Mouse (Mus musculus): ENCODE results near the gene Apol7e. TPM values are rescaled to one million over a fixed set of nuclear protein-coding genes. Genes with fewer than 3 reads are reported as not detected.
"Not testable (repeated sequence)": the region's sequence is repeated elsewhere in the genome, so short reads cannot be mapped to it uniquely, and the experiment has no call there.

The Apol7e gene
- 3.0 and 6.7 TPM in 2 replicates for polyA plus RNA-seq (2012; rRNA removed)

DNA sequence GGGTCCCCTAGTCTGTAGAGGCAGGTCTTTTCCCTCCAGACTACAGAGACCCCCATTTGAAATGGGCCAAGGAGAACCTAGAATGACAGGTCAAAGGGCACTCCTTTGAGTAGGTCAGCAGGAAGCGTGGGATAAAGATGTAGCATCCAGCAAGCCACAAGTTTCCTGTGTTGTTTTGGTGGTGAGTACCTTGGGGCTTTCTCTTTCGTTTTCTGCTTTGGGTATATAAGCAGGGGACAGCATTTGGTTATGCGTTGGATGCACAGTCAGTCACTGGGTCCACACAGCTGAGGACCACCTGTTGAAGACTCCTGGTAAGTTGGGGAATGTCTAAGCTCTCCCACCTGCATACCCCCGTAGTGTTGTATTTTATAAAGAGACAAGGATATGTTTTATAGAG lies at the start of gene Apol7e:
Apol7e (plus strand) TSS at position 202 of the 400 bp plus-strand sequence.
- WGBS = 82% methylated on average over 4 of the region's 4 CpGs

DNA sequence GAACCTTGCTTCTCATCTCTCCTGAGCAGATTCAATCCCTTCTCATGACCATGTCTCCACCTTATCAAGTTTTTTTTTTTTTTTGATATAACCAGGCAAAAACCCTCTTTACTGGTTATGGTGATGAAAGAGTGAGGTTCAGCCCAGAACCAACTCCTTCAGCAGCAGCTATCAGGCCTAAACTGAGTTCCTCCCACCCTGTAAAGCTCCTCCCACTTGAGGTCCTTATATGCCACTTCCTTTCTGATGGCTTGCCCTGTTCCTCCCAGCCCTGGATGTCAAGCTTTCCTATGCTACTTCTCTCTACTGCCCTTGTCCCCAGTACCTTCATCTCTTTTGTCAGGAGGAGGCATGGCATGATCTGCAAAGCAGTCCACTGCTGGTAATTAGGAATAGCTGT lies 47.5 kb upstream of the Apol7e start:
- DNase-seq (ENCODE audit: low read depth, low spot score) = not testable (repeated sequence)

More for the DNA sequence above, at the start of gene Apol7e:
- DNase-seq (ENCODE audit: low read depth, low spot score) = not testable (repeated sequence)

DNA sequence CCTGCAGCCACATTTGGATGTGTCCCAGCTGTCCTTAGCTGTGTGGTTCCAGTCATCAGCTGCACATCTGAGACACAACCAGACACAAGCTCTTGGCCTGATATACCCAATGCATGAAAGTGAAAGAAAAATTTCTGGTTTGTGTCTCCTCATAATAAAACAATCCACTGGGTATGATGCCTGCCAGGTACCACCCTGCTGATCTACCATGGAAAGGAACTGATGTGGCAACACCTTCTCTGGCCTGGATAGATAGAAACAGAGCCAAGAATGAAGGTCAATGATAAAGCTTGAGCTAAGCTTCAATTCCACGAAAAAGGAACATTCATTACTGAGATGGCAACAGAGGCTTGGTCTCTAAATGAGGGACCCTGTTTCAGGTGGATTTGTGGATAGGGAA lies 38.9 kb upstream of the Apol7e start:
- DNase-seq (ENCODE audit: low read depth, low spot score) = not testable (repeated sequence)
- 34% methylated on average over 1 of the region's 1 CpGs for WGBS

DNA sequence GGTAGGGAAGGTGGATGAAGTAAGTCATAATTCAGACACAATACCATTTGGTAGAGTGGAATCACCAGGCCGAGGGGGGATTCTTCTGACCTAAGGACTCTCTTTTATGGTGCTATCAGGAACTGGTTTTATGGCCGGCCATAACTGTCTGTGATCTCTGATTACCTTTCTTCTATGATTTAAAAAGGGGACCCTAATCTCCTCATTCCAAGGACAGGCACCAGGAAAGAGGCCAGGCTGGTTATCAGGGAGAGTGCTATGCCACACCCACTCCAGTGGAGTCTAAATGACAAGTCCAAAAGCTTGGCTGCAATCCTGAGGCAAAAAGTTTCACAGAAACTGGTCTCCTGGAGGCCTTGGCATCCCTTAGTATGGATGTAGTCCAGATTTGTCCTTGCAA lies 36.8 kb upstream of the Apol7e start:
- 23% methylated on average over 2 of the region's 2 CpGs for WGBS
- not testable (repeated sequence) for DNase-seq (ENCODE audit: low read depth, low spot score)

DNA sequence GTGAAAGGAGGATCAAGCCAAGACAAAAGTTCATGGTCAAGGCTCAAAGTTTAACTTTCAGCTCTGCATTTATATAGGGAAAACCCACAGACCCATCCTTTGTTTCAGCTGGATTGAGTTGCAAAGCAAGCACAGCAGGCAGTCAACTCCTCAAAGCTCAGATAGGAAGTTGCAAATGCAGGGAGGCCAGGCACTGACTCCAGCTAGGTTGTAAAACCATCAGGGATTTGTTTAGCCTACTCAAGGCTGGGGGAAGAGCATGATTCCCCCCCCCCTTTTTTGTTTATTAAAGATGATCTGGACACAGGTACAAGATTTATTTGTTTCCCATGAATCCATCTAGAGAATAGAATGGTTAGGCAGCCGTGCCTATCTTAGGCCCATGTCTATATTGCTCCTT lies 24.6 kb upstream of the Apol7e start:
- DNase-seq (ENCODE audit: low read depth, low spot score) = not testable (repeated sequence)
- WGBS = 91% methylated on average over 1 of the region's 1 CpGs

DNA sequence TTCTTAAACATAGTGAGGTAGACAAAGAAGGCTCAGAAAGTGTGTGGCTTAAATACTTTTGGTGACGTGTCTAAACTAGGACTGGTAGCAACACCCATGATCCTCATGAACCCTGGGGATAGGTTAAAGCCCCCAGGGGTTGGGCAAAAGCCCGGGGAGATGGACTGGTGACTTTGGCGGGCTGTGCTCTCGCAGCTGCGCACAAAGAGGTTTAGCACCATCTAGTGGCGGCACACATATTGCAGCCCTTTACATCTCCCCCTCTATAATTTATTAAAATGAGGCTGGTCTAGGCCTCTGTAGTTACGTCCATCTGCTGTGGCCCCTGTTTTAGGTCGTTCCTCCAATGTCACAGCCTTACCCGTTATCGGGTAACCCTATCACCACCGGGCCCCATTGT lies 14.7 kb upstream of the Apol7e start:
- not testable (repeated sequence) for DNase-seq (ENCODE audit: low read depth, low spot score)
- 11% methylated on average over 11 of the region's 11 CpGs for WGBS

DNA sequence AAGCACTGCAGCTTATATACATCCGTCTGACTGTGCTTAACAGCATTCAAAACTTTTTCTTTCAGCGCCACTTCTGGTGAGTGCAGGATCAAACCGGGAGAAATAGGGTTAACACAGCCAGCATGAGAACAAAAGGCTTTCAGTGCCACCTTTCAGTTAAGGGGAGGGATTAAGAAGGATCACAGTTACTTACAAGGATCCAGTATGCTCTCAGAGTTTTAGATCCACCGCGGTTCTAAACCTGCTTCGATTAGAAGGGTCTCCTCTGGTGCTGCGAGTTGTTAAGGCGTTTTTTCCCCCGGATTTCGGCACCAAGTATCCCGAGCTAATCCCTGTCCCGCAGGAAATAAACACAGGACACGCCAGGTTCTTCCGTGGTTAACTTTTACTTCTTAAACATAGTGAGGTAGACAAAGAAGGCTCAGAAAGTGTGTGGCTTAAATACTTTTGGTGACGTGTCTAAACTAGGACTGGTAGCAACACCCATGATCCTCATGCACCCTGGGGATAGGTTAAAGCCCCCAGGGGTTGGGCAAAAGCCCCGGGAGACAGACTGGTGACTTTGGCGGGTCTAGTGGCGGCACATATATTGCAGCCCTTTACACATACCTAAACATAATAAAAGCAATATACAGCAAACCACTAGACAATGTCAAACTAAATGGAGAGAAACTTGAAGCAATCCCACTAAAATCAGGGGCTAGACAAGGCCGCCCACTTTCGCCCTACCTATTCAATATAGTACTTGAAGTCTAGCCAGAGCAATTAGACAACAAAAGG lies 6.9 kb upstream of the Apol7e start:
- WGBS = 7% methylated on average over 20 of the region's 20 CpGs
- DNase-seq (ENCODE audit: low read depth, low spot score) = not testable (repeated sequence)

DNA sequence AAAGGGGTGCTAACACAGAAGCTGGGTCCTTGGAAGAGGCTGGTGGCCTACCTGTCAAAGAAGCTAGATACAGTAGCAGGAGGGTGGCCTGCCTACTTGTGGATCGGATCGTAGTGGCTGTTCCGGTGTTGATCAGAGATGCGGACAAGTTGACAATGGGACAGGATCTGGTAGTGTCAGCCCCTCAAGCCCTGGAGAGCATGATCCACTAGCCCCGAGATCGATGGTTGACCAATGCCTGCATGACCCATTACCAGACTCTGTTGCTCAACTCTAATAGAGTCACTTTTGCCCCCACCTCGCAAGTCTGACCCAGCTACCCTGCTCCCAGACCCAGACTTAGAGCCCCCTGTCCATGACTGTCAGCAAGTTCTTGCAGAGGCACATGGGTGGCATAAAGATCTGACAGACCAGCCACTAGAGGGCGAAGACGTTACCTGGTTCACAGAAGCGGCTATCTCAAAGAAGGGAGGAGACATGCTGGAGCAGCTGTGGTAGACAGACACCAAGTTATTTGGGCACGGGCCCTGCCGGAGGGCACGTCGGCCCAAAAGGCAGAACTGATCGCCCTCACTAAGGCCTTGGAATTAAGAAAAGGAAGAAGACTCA lies 3.9 kb upstream of the Apol7e start:
- DNase-seq (ENCODE audit: low read depth, low spot score) = not testable (repeated sequence)
- WGBS = 26% methylated on average over 11 of the region's 15 CpGs

DNA sequence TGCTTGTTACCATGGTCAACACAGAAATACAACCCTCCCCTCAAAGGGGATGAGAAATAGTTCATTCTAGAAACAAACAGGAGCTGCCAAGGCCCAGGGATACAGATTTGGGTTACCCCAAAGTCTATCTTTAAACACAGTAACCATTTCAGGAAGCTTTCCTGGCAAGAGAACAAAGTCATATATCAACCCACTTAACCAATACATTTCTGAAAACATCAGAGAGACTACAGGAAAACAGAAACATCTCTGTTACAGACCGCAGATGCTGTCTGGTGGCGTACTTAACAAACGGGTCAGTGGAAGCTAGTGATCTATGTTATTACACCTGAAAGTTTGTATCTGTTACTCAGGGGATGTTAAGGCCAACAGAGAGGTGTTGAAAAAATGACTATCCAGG lies 6.6 kb downstream of the Apol7e start:
- 83% methylated on average over 3 of the region's 3 CpGs for WGBS
- not testable (repeated sequence) for DNase-seq (ENCODE audit: low read depth, low spot score)

DNA sequence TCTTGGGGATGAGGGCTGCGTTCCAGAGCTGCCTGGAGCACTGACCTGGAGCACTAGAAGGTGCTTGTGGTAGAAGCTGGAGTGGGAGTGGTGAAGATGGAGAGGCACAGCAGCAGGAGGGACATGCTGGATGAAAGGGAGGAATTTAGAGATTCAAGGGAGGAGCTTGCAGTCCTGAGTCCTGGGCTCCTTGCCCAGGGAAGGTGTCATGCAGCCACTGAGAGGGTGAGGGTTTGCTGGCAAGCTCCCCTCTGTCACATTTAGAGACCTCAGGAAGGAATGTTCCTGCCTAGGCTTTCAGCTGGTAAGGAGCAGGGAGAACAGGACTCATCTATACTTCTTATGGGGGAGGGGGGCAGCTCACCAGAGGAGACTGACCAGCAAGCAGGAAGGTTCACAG lies 10.3 kb downstream of the Apol7e start:
- 90% methylated on average over 1 of the region's 1 CpGs for WGBS
- not testable (repeated sequence) for DNase-seq (ENCODE audit: low read depth, low spot score)

DNA sequence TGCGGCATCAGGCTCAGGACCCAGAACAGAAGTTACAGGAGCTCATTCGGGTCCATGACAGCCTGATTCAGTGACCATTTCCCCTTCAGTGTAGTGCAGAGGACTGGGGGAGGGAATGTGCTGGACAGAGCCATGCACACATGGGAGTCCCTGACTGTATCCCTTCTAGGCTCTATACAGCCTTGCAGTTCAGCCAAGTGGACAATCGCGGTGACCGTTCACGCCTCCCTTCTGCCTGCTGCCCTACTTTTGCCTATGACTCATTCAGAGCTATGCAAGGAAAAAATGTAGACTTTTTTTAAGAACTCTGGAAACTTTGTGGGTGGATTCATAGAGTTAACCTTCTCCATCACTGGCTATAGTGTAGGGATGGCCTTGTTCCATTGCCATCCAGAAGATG lies 19.6 kb downstream of the Apol7e start:
- not testable (repeated sequence) for DNase-seq (ENCODE audit: low read depth, low spot score)
- 49% methylated on average over 2 of the region's 6 CpGs for WGBS

DNA sequence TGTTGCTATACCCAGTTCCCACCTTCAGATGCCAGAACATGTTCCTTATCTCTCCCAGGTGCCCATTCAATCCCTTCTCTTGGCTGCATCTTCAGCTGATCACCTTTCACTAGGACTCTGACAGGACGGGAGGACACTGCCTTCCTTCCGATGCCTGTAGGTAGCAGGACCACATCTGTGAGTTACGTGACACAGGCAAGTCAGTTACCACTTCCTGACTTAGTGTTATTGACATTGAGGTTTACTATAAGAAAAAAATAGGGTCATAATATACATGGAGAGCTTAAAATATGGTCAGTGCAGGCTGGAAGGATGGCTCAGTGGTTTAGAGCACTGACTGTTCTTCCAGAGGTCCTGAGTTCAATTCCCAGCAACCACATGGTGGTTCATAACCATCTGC lies 22.9 kb downstream of the Apol7e start:
- WGBS = no CpG with 5 or more reads among the region's 3 CpGs
- not testable (repeated sequence) for DNase-seq (ENCODE audit: low read depth, low spot score)

DNA sequence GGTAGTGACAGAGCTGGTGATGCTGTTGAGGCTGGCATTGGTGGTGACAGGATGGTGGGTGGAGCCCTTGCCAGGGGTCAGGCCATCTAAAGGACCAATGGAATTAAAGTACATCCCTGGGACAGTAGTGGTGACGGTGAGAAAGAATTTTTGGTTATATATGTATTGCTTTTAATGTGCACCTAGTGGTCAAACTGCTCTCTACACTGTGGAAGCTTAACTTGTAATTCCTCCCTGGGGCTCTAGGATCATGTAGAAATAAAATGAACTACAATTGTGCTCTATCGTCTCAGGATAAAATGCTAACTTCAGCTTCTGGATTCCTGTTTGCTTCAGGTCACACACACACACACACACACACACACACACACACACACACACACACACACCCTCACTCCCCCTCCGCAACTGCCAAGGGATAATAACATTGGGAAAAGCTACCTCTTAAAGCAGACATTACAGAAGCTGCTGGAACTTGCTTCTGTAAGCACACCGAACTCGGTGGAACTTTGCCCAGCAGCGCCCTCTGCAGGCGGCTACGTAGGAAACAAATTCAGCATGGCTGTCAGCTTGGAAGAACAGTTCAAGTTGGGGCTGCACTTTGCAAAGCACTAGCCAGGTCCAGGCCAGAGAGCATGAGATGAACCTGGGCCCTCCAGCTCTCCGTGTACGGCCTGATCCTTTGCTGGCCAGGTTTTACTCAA lies 25.7 kb downstream of the Apol7e start:
- 17% methylated on average over 4 of the region's 10 CpGs for WGBS
- not testable (repeated sequence) for DNase-seq (ENCODE audit: low read depth, low spot score)

DNA sequence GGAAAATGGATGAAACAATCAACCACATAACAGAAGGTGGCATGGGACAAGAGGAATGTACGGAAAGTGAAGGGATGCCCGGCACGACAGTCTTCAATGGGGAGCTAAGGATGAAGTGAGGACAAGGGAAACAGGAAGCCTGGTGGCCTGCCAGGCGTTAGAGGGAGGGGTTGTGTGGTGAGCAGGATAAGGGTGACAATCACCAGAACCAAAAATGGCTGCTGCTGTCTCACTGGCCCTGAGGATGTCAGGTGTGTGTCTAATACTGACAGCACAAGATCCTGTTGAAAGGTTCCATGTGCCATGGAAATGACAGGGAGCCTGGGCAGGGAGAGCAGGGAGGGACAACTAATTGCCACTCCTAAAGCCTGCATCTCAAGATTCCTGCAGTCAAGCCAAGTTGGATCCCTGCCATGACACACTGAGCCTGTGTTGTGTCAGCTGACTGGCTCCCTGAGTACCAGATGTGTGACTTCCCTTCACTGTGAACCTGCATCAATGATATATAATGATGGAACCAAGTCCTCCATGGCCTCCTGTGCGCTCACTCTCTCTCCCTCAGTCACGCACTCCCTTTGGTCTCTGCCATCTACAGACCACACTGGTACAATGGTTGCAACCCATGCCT lies 26.9 kb downstream of the Apol7e start:
- 68% methylated on average over 6 of the region's 6 CpGs for WGBS
- DNase-seq (ENCODE audit: low read depth, low spot score) = not testable (repeated sequence)

DNA sequence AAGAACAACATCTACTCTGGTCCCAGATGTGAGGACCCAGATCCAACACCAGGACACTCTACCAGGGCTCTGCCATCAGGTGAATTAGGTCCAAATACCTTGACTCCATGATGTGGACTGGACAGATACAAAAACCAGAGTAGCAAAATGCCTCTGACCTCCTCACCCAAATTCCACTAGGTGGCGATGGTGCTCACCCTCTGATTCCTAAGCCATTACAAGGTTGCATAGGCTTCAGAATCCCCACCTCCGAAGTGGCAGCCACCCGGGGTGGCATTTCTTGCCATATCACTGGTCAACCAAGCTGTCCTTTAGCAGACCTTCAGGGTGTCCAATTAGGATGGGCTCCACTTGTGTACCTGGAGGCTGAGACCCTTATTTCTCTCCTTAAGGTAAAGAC lies 28.5 kb downstream of the Apol7e start:
- 0% methylated on average over 3 of the region's 3 CpGs for WGBS
- DNase-seq (ENCODE audit: low read depth, low spot score) = not testable (repeated sequence)

DNA sequence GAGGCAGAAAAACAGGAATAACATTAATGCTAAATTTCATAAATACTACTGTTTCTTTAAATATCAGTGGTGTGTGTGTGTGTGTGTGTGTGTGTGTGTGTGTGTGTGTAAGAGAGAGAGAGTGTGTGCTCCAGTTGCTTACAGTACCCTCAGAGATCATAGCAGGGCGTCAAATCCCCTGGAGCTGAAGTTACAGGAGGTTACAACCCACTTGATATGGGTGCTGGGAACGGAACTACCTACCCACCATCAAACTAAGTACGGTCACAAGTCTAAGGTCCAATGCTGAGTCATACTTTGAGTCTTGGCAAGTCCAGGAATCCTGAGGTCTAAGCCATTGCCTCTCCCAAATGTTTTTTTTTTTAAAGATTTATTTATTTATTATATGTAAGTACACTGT lies 29.1 kb downstream of the Apol7e start:
- 45% methylated on average over 3 of the region's 3 CpGs for WGBS
- not testable (repeated sequence) for DNase-seq (ENCODE audit: low read depth, low spot score)

DNA sequence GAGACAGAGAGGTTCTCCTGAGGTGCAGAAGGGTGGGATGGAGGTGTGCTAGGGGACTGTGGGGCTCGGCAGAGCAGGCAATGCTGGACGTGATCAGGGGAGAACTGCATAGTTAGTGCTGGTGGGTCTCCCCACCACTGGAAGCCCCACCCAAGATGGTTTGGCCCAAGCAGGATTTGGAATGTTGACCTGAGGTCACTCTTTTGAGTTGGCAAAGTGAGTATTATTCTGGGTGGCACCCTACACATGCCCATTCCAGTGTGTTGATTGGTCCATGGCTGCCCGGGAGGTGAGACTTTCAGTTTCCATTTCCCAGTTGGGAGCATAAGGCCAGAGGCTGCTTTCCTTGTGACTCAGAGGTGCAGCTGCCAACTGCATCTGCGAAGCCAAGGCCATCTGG lies 30.1 kb downstream of the Apol7e start, which contains the start of gene Apol9b:
Apol9b (plus strand) TSS at position 301 of the 400 bp plus-strand sequence.
- 14% methylated on average over 1 of the region's 4 CpGs for WGBS
- DNase-seq (ENCODE audit: low read depth, low spot score) = not testable (repeated sequence)

DNA sequence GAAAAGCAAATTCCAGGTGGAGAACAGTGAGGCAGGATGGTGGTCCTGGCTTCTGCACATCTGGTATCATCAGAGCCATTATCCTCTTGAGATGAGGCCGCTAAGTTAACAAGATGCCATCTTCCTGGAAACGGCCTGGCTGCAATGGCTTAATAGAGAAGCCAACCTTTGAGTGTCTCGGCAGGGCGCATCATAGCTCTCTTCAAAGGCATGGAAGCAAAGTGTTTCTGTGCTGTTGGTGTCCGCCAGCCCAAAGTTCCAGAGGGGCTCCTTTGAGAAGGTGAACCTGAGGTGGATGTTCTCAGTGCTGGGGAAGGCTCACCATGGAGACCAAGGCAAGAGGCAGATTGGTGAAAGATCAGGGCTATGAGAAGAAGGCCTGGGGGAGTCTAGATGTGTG lies 32.9 kb downstream of the Apol7e start:
- no peak for DNase-seq (ENCODE audit: low read depth, low spot score)
- 91% methylated on average over 5 of the region's 5 CpGs for WGBS

DNA sequence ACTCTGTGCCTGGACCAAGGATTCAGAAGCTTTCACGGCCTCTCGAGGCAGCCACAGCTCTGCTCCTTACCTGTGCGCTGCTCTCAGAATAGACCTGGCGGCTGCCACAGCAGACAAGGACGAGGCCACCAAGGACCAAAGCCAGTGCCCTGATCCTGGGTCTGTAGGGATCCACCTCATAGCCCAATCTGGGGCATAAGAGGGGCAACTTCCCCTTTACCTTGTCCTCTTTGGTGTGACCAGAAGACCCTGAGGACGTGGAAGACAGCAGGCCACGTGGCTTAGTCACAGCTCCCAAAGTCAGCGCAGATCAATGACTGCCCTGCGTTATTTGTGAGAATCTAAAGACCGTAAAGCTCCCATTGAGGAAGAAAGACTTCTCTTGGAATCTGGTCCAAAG lies 34.2 kb downstream of the Apol7e start:
- 87% methylated on average over 10 of the region's 10 CpGs for WGBS
- DNase-seq (ENCODE audit: low read depth, low spot score) = not testable (repeated sequence)

DNA sequence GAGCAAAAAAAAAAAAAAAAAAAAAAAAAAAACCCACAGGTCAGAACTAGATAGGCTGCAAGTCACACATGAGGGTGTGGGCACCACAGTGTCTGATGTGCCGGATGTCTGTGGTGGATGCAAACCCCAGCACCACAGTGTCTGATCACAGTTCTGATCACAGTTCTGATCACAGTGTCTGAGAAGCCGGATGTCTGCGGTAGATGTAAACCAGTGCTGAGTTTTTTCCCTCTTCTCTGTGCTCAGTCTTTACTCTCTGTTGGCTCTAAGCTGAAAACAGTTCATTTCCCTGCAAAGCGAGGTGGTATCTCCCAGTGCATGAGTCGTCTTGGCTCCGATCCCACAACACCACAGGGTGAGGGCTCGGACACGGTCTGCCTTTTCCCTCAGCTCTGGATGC lies 34.7 kb downstream of the Apol7e start:
- DNase-seq (ENCODE audit: low read depth, low spot score) = not testable (repeated sequence)
- 43% methylated on average over 8 of the region's 8 CpGs for WGBS

Data from large intestine, adult 2 months (tissue).